Mouse (Mus musculus): ENCODE data around the gene Camsap2. TPM values are rescaled to one million over a fixed set of nuclear protein-coding genes. Genes with fewer than 3 reads are reported as not detected.

The Camsap2 gene
- polyA plus RNA-seq, 1 experiment from 2014 or later: 5.8 TPM

DNA sequence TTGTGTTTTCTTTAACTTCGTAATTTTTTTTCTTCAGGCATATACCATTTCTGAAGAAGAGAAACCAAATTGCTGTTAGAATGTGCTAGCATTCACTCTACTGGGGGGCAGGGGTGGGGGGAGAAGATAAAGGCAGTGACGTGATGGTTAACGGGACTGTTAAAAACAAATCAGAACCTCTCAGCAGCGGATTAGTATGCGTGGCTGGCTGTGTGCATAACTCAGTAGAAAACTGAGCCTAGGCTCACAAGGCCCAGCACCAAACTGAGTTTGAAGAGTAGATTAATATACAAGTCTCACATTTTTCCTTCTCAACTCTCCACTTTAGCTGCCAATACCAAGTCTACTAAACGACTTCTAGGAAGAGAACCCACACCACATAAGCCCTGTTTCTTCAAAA, 17.1 kb upstream of the Camsap2 start:
- DNase-seq: no peak

DNA sequence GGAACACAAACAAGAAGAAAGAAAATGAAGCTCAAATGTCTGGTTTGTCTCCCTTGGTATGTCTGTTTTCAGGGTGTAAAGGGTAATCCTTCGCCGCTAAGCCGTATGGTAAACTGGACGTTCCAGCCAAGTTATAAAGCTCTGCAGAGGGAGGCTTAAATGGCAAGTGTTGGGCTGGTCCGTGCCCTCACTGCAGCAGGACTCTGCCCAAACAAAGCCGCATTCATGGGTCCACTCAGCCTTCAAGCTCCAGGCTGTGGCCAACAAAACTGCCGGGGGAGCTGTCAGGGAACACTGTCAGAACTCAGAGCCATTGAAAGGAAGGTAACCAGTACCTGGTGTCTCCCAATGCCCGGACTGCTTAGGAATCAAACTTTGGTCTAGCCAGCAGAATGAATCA, 16.7 kb upstream of the Camsap2 start:
- Histone ChIP-seq H3K4me2 (no peak overlapping the region), H3K36me3 (no peaks in the 10 kb centered on the region), H3K9ac (no peak overlapping the region), H3K4me3 (replicated peaks) (no peak overlapping the region), H3K9me3 (replicated peaks) (no peaks in the 10 kb centered on the region), H3K27me3 (0 out of 2 replicates have a peak, but pooled peaks cover 6% of the 10 kb centered on the region), H3K27ac (no peak overlapping the region), H3K4me1 (replicated peaks) (peaks cover 21% of the 10 kb centered on the region)
- WGBS (ENCODE audit: insufficient replicate concordance): 70% methylated on average over 8 of the region's 8 CpGs
- no peak for DNase-seq
- no peak for ATAC-seq (ENCODE audit: low read depth)

More for the DNA sequence above, 17.1 kb upstream of the Camsap2 start:
- H3K4me3 ChIP-seq (replicated peaks): no peak overlapping the region
- H3K27me3 ChIP-seq: 0 out of 2 replicates have a peak, but pooled peaks cover 6% of the 10 kb centered on the region
- no peak overlapping the region for H3K9ac ChIP-seq
- WGBS (ENCODE audit: insufficient replicate concordance): 55% methylated on average over 6 of the region's 6 CpGs
- H3K4me2 ChIP-seq: no peak overlapping the region
- H3K9me3 ChIP-seq (replicated peaks): no peaks in the 10 kb centered on the region
- no peak overlapping the region for H3K27ac ChIP-seq
- no peaks in the 10 kb centered on the region for H3K36me3 ChIP-seq
- ATAC-seq (ENCODE audit: low read depth): no peak
- H3K4me1 ChIP-seq (replicated peaks): peaks cover 17% of the 10 kb centered on the region

- H3K9me3 ChIP-seq (replicated peaks): no peaks in the 10 kb centered on the region
- no peak overlapping the region for H3K9ac ChIP-seq
- H3K27me3 ChIP-seq: 0 out of 2 replicates have a peak, but pooled peaks cover 6% of the 10 kb centered on the region
- no peak overlapping the region for H3K4me3 ChIP-seq (replicated peaks)
- peaks cover 23% of the 10 kb centered on the region for H3K4me1 ChIP-seq (replicated peaks)
- H3K27ac ChIP-seq: no peak overlapping the region
- no peak for DNase-seq
- no peak overlapping the region for H3K4me2 ChIP-seq
- 80% methylated on average over 2 of the region's 2 CpGs for WGBS (ENCODE audit: insufficient replicate concordance)
- no peaks in the 10 kb centered on the region for H3K36me3 ChIP-seq
- ATAC-seq (ENCODE audit: low read depth): no peak
These were observed 15.5 kb upstream of the Camsap2 start for GRCm38 (mm10) chr1:136361373-136361772.

- H3K9ac ChIP-seq: no peak overlapping the region
- no peak overlapping the region for H3K4me2 ChIP-seq
- ATAC-seq (ENCODE audit: low read depth): peak; percentile 79
- no peaks in the 10 kb centered on the region for H3K9me3 ChIP-seq (replicated peaks)
- H3K27ac ChIP-seq: no peak overlapping the region
- H3K4me1 ChIP-seq (replicated peaks): peaks cover 23% of the 10 kb centered on the region
- no peak overlapping the region for H3K4me3 ChIP-seq (replicated peaks)
- no peaks in the 10 kb centered on the region for H3K36me3 ChIP-seq
- H3K27me3 ChIP-seq: 0 out of 2 replicates have a peak, but pooled peaks cover 4% of the 10 kb centered on the region
- 49% methylated on average over 6 of the region's 6 CpGs for WGBS (ENCODE audit: insufficient replicate concordance)
- DNase-seq: no peak
These were observed 15.0 kb upstream of the Camsap2 start for GRCm38 (mm10) chr1:136360909-136361308.

- WGBS (ENCODE audit: insufficient replicate concordance): 71% methylated on average over 7 of the region's 7 CpGs
- H3K4me1 ChIP-seq (replicated peaks): peaks cover 23% of the 10 kb centered on the region
- H3K4me3 ChIP-seq (replicated peaks): no peak overlapping the region
- no peak overlapping the region for H3K9ac ChIP-seq
- H3K4me2 ChIP-seq: no peak overlapping the region
- H3K27ac ChIP-seq: no peak overlapping the region
- DNase-seq (no peak), ATAC-seq (ENCODE audit: low read depth) (no peak)
- no peaks in the 10 kb centered on the region for H3K9me3 ChIP-seq (replicated peaks)
- H3K27me3 ChIP-seq: 0 out of 2 replicates have a peak, but pooled peaks cover 5% of the 10 kb centered on the region
- H3K36me3 ChIP-seq: no peaks in the 10 kb centered on the region
These were observed 13.0 kb upstream of the Camsap2 start for GRCm38 (mm10) chr1:136358841-136359360.

DNA sequence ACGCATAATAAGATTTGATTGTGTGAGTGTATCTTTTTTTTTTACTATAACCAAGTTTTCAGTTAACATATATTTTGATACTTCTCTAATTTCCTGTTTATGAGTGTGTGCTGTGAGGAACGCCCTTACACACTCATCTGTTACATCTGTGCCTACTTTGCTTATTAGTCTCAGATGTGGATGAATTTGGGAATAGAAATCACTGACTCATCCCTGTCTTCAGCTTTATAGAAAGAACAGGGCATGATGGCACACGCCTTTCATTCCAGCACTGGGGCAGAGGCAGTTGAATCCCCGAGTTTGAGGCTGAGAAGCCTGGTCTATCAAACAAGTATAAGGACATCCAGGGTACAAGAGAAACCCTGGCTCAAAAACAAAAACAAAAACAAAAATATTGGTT, 9.7 kb upstream of the Camsap2 start:
- H3K36me3 ChIP-seq: no peaks in the 10 kb centered on the region
- no peak for DNase-seq
- no peak overlapping the region for H3K27ac ChIP-seq
- H3K4me3 ChIP-seq (replicated peaks): no peak overlapping the region
- peaks cover 14% of the 10 kb centered on the region for H3K4me1 ChIP-seq (replicated peaks)
- ATAC-seq (ENCODE audit: low read depth): no peak
- H3K9ac ChIP-seq: no peak overlapping the region
- WGBS (ENCODE audit: insufficient replicate concordance): 67% methylated on average over 4 of the region's 4 CpGs
- H3K27me3 ChIP-seq: peaks cover 14% of the 10 kb centered on the region
- H3K4me2 ChIP-seq: no peak overlapping the region
- no peaks in the 10 kb centered on the region for H3K9me3 ChIP-seq (replicated peaks)

DNA sequence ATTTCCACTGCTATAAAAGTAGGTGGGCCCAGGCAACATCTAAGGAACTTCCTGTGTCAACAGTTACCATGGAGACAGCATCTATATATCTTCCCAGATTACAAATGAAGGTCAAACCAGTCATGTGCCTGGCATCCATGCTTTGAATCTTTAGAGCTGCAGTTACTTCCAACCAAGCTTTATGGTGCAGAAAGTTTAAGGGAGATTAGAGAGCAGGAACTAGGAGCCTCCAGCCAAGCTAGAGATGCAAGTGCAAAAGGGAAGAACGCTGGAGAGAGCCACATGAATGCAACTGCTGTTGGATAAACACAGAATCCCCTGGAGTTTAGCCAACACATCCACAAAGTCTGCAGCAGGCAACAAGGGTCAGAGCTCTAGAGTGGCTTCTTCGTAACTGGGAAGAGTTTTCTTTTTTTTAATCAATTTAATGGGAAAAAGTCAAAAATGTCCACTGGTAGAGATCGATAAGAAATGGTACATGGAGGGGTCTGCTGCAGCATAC, 4.8 kb upstream of the Camsap2 start:
- 57% methylated on average over 3 of the region's 3 CpGs for WGBS (ENCODE audit: insufficient replicate concordance)
- peaks cover 17% of the 10 kb centered on the region for H3K27me3 ChIP-seq
- H3K4me1 ChIP-seq (replicated peaks): peaks cover 38% of the 10 kb centered on the region
- 0 out of 2 replicates have a peak overlapping the region, but pooled peaks have one; percentile 26 for H3K27ac ChIP-seq
- no peak for DNase-seq
- H3K4me2 ChIP-seq: no peak overlapping the region
- H3K9ac ChIP-seq: no peak overlapping the region
- no peaks in the 10 kb centered on the region for H3K36me3 ChIP-seq
- no peak for ATAC-seq (ENCODE audit: low read depth)
- no peaks in the 10 kb centered on the region for H3K9me3 ChIP-seq (replicated peaks)
- no peak overlapping the region for H3K4me3 ChIP-seq (replicated peaks)

- Histone ChIP-seq H3K9me3 (replicated peaks) (no peaks in the 10 kb centered on the region), H3K9ac (peak overlapping the region; percentile 2; the same call in 1 of the 2 replicates), H3K4me2 (no peak overlapping the region), H3K27me3 (peaks cover 13% of the 10 kb centered on the region), H3K27ac (peak overlapping the region; percentile 98), H3K36me3 (peaks cover 7% of the 10 kb centered on the region; the same call in 1 of the 2 replicates), H3K4me3 (replicated peaks) (no peak overlapping the region), H3K4me1 (replicated peaks) (peaks cover 48% of the 10 kb centered on the region)
- ATAC-seq (ENCODE audit: low read depth): no peak
- no peak for DNase-seq
- WGBS (ENCODE audit: insufficient replicate concordance): 77% methylated on average over 5 of the region's 5 CpGs
These were observed 2.2 kb upstream of the Camsap2 start for GRCm38 (mm10) chr1:136348137-136348536.

DNA sequence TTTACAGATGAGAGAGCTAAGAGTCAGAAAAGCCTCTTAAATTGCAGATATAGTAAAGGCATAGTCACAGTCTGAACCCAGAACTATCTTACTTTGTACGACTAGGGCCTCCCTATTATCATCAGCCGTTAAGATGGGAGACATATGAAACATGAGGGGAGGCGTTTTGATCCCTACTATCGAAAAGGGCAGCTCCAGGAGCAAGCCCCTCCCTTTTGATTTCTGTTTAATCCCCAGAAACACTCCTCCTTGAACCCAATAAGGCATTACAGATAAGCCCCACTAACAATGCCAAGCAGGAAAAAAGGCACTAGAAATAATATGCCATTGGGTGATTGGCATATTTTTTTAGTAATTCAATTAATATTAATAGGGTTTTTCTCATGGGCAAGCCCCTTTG, 1.2 kb upstream of the Camsap2 start:
- 21% methylated on average over 4 of the region's 4 CpGs for WGBS (ENCODE audit: insufficient replicate concordance)
- Histone ChIP-seq H3K36me3 (peaks cover 8% of the 10 kb centered on the region; the same call in 1 of the 2 replicates), H3K4me3 (replicated peaks) (peak overlapping the region; percentile 93), H3K9me3 (replicated peaks) (no peaks in the 10 kb centered on the region), H3K9ac (peak overlapping the region; percentile 97), H3K27me3 (peaks cover 13% of the 10 kb centered on the region), H3K4me2 (peak overlapping the region; percentile 90), H3K27ac (peak overlapping the region; percentile 98), H3K4me1 (replicated peaks) (peaks cover 58% of the 10 kb centered on the region)
- DNase-seq: peak; percentile 68
- ATAC-seq (ENCODE audit: low read depth): peak; percentile 84

DNA sequence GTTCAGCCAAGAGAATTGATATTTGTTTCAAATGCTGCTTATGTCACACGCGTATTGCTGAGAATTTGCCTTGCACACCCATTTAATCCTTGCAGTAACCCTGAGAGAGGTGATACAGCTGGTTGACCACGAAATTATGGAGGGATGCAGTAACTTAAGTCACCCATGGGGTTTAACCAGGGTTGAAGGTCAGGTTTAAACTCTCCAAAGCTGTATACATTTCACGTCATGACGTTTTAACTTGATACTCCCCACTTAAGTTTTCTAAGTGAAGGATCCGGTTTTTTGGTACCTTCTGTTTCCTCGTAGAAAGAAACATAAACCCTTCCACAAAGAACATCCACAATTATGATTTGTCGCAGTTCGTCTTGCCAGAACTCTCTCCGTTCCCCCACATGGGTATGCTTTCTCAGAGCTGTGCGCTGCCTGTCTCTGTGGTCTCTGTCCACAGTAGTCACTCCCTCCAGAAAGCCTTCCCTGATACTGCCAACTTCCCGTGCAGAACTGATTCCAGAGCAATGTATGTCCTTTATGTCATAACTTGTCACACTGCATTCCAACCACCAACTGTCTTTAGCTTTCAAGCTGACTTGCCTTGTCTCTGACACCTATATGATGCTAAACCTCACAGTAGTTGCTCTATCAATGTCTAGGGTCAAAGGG, 600 bp upstream of the Camsap2 start:
- Histone ChIP-seq H3K9ac (peak overlapping the region; percentile 97), H3K4me2 (peak overlapping the region; percentile 90), H3K27ac (peak overlapping the region; percentile 98), H3K36me3 (peaks cover 8% of the 10 kb centered on the region; the same call in 1 of the 2 replicates), H3K4me3 (replicated peaks) (peak overlapping the region; percentile 93), H3K4me1 (replicated peaks) (peaks cover 64% of the 10 kb centered on the region), H3K27me3 (peaks cover 12% of the 10 kb centered on the region), H3K9me3 (replicated peaks) (no peaks in the 10 kb centered on the region)
- 2% methylated on average over 12 of the region's 12 CpGs for WGBS (ENCODE audit: insufficient replicate concordance)
- DNase-seq: peak; percentile 23
- ATAC-seq (ENCODE audit: low read depth): peak; percentile 48

GRCm38 (mm10) chr1:136344768-136345453, 993 bp downstream of the Camsap2 start:
- 2% methylated on average over 22 of the region's 22 CpGs for WGBS (ENCODE audit: insufficient replicate concordance)
- ATAC-seq (ENCODE audit: low read depth) (no peak), DNase-seq (peak; percentile 9)
- Histone ChIP-seq H3K9ac (peak overlapping the region; percentile 97), H3K27me3 (no peaks in the 10 kb centered on the region), H3K4me2 (peak overlapping the region; percentile 90), H3K4me3 (replicated peaks) (peak overlapping the region; percentile 93), H3K4me1 (replicated peaks) (peaks cover 66% of the 10 kb centered on the region), H3K36me3 (peaks cover 22% of the 10 kb centered on the region), H3K9me3 (replicated peaks) (no peaks in the 10 kb centered on the region), H3K27ac (peak overlapping the region; percentile 98)

Measured in liver, embryonic 13.5 days (tissue).